Mouse (Mus musculus) frontal cortex, postnatal 36 days (tissue): ENCODE measurements around the gene Klf13.

Source experiments
- DNase-seq, 2 experiments: peaks; one replicate each; pipeline ENCODE4 v3.0.0; 2022; ENCODE audit warnings: low spot score in 2 of 2

Klf13 gene

DNA sequence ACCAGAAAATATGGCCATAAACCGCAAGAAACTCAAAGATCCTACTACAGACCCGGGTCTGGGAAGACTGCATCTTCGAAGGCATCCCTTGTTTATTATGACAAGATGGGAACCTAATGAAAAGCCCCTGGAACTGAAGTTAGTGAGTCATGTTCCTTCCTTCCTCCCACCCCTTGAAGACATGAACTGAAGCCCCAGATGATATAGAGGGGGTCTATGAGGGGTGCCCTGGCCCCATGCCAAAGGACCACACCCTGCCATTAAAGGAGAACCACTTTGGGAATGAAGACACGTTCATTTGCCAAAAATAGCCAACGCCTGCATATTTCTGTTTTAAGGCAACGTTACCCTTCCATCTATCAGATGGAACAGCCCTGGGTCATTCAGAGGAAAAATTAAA lies 50.0 kb downstream of the Klf13 start:
- DNase-seq = no peak

DNA sequence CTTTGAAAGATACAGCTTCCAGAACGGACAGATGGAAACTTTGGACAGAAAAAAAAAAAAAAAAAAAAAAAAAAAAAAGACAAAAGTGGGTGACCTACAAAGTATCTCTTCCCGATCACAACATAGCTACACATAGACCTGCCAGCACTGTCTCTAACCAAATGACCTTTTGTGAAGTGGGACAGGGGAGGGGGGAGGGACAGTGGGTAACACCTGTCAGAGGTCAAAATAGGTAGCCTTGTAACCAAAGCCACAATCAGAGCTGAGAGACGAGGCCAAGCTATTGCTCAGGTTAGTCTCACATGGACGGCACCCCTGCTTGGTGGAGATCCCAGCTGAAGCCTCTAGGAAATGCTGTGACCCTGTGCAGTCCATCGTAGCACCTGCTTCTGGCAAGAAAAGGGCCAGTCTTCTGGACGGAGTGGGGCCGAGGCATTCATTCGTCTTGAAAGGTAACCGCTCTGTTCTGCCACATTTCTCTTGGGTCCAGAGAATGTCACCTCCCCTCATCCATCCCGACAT lies 51.1 kb downstream of the Klf13 start:
- DNase-seq = no peak

DNA sequence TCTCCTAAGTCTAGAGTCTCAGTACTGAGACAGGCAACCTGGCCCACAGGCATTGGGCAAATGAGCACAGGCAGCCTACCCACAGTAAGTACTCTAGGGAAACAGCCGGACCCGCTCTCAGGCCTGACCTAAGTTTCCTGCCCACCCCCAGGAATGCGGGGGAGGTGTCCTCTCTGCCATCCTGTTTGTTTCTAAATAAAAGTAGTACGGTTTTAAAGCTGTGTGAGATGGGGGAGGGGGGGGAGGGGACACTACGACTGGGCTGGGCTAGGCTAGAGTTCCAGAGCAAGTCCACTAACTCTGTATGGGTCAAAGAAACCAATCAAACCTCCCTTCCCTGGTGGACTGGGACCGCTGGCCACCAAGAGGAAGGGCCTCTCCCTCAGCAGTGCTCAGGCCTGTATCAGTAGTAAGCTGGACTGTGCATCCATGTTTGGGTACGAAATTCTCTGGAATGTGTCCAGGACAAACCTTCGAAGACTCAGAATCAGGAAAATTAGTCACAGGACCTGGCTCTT lies 51.6 kb downstream of the Klf13 start:
- DNase-seq = no peak

DNA sequence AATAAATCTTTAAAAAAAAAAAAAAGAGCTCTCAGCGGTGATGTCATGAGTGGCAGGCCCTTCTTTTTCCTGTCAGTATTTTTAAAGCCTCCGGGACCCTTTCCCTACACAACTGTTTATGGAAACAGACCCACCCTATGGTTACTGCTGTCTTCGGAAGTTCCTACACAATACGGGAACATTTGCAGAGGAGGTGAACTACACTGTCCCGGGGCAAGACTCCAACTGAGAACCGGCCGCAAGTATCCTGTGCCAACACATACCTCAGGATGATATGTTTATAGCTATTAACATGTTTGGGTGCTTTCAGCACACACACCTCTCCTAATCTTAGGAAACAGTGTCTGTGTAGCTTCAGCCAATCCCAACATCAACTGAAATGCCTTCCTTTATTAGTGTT lies 53.7 kb downstream of the Klf13 start:
- no peak for DNase-seq

DNA sequence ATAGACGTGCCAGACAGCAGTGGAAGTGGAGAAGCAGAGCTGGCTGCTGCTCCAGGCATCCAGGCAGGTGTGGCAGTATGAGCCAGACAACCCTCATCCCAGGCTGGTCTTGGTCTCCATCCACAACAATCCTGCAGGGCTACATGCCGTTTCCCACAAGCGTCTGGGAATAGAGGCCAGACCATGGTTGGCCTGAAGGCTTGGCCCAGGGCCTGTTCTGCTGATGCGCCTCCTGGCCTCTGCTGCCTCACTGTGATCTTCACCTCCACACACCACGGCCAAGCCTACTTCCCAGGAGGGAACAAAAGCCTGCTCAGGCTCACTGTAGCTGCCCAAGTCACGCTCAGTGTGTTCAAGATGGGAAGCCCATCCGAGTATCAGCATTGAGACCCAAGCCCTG lies 56.0 kb downstream of the Klf13 start:
- no peak for DNase-seq

DNA sequence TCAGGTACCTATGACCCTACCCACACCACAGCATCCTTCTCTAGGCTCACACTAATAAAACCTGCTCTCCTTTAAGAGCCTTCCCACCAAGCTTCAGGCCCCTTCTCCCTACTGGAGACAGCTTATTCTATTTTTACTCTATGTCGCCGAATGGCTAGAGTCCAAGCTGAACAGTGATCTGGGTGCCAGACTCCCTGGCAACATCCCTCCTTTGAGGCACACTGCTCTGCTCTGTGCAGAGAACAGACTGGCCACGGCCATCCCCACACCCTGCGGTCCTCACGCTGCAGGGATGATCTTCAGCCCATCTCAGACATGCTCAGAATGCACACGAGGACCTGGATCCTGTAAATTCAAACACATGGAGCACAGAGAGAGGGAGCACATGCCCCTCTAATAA lies 59.1 kb downstream of the Klf13 start:
- peak in 1 of 2 experiments; percentile 56 for DNase-seq

DNA sequence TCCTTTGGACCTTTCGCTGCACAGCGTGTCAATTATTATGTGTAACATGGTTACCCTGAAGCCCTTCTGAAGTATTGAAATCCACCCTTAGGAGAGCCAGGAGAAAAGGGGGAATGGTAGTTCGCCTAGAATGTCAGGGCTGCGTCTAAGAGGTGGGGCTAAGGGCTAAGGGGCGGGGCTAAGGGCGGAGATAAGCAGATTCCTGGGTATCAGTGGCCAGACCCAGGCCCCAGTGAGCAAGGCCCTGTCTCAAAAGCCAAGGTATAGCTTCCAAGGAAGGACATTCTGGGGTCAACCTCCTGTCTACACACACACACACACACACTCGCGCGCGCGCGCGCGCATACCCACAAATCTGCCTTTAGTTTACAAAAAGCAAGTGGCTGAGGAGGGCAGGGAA lies 61.1 kb downstream of the Klf13 start:
- no peak for DNase-seq

DNA sequence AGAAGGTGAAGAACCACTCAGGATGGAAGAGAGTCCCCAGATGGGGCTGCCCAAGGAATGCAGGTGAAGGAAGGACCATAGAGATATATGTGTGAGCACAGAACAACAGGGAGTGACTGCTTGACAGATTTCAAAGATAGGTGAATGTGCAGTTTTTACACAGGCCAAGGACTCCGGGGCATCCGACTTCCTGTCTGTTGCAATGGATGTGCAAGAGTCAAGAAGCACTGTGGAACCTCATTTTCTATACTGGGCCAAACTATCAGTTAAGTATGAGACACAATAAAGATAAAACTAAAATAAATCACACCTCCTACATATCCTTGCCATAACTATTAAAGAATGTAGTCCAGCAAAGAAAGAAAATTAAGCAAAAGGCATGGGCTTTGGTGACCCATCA lies 62.1 kb downstream of the Klf13 start:
- DNase-seq = no peak

DNA sequence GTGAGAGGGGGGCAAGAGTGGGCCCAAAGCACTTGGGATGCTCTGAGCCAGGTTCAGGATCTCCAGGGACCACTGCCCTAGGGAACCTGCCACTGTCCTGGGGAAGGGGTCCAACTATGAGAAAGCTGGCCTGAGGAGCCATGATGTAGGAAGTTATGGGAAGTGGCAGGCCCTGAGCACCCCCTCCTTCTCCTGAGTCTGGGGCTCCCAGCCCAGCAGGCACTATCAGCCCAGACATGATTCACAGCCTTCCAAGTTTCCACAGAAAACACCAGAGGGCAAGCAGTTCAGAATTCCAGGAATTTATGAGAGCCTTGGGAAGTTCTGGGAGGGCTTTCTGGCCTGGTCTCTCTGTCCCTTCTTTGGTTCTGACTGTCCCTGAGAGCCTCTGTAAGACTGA lies 63.0 kb downstream of the Klf13 start:
- no peak for DNase-seq

DNA sequence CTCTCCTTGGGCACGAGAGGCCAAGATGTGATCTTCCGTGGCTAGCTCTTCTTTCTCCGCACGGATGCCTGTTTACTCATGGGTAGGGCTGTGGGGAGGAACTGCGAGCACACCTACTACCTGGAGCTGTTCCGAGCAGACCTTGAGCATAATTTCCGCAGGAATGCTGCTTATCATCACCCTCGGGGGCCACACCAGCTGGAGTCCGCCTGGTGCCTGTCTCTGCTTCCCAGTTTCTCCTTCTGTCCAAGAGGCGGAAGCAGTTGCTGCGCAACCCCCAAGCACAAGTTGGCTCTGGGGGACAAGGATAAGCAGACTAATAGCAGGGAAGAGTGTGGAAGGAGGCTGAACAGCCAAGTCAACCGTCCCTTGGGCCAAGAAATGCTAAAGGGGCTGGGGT lies 64.8 kb downstream of the Klf13 start:
- no peak for DNase-seq

DNA sequence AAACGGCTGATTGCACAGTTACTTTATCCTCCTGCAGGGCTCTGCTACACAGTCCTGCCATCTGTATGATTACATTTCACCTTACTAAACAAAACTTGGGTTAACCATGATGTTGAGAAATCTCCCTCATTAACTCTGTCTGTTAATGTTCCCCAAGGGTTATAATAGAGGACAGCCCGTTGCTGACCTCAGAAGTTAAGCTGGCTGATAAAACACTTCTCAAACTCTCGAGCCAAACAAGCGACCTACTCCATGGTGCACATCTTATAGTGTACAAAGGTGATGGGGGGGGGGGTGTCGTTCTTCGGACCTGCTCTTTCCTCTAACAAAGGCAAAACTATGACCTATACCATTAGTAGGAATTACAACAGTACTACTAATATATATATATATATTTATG lies 67.0 kb downstream of the Klf13 start:
- no peak for DNase-seq

DNA sequence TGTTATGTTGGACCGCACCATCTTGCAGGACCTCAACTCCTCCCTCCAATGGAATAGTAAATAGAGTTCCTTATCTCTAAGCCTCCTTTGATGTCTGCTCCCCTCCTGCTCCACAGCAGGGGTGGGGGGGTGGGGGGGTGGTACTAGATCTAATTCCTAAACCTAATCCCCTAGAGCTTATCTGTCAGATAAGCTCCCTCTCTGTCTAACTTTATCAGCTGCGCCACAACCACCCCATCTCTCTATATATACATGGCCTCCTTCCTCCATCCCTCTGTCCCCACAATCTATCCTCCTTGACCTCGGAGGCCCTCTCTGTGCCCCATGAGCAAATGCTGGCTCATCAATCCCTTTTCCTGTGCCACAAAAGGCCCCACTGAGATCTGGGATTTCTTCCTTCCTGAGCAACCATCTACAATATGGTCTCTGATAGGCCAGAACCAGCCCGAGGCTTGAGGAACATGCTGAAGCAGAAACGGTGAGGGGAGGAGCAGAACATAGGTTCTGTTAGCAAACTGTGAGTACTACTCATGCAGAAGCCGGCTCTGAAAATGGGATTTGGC lies 70.3 kb downstream of the Klf13 start:
- DNase-seq = no peak

DNA sequence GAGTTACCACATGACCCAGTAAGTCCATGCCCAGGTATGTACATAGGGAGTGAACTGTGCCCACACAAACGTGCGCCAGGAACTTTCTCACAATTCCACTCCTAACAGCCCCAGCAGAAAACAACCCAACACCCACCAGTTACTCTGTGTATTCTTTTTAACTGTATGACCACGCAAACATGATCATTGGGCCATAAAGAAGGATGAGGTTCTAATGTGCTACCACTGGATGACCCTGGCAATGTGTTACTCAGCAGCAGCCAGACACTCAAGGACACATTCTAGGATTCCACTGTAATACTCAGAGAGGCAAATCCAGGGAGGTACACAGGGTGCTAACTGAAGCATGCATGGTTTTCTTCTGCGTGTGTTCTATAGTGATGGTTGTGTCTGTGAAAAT lies 72.8 kb downstream of the Klf13 start:
- DNase-seq = no peak

DNA sequence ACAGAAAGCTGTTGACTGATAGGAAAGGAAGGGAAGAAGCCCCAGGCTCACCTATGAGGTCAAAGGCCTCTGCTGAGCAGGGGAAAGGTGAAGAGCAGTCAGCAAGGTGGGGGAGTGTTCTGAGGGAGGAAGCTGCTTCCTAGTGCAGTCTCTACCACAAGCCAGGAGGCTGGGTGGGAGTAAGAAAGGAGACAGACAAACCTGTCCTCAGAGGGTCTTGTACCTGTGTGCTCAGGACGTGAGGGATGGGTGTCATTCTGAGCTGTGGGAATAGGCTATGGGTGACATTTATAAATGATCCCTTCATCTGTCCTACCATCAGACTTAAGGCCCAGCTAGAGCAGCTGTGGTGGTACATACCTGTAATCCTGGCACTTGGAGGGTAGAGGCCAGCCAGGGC lies 75.7 kb downstream of the Klf13 start:
- DNase-seq = no peak

DNA sequence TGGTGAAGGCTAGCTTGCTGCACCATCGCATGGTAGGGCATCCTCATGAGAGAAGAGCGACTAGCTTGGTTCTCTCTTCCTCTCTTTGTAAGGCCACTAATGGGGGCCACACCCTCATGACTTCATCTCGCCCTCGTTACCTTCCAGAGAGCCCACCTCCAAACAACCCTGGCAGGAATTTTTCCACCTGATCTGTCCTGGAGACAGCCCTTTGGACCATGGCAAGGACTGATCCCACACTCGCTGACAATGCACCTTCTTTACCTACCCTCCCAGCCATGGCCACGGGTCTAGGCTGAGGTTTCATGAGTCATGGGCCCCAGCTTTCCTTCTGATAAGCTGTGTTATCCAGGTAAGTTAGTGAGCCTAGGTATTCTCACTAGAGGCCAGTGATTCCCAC lies 77.6 kb downstream of the Klf13 start:
- no peak for DNase-seq

DNA sequence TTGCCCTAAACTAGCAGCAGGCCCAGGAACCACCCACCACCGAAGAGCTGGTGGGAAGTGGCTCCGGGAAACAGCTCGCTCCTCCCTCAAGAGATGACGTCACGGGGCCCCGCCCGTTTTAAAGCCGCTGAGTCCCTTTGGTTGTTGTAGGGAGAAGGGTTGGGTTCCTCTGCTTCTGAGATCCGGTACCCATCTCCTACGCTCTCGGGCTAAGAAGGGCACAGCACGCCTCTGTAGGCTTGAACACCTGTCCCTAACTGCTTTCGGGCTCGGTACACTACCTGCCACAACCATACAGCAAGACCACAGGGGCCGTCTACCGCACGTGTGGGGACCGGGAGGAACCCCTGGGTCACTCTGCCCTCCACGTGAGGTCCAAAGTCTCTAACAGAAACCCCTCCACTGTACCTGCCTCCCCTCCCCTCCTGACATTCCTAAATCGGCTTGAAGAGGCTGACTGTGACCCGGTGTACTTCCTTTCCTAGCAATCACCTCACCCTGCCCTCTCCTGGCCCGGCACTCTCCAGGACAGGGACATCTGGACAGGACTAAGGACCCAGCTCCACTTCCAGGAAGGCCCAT lies 80.1 kb downstream of the Klf13 start:
- DNase-seq = peak; percentile 86 to 90

DNA sequence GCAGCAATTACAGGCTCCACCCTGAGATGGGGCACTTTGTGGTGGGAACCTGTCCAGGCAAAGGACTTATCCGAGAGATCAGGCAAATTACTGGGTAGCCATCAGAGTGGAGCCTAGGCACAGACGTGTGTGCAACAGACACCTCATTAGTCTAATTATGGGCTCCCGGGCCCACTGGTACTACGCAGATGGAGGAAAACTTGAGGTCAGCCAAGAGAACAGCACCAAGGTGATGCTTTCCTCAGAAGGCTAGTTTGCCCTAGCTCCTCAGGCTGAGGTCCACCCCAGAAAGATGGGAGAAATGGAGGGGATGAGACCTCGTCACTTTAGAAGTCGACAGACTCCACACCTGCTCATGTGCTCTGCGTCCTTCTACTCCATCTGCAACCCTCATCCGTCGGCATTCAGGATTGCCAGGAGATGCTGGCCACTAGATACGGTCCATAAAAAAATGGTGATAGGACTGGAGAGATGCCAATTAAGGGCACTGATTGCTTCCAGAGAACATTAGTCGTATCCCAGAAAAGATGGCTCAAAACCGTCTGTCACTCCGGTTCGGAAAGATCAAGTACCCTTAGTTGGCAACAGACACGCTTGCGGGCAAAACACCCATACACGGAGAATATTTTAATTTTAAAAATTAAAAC lies 80.8 kb downstream of the Klf13 start:
- DNase-seq = no peak

DNA sequence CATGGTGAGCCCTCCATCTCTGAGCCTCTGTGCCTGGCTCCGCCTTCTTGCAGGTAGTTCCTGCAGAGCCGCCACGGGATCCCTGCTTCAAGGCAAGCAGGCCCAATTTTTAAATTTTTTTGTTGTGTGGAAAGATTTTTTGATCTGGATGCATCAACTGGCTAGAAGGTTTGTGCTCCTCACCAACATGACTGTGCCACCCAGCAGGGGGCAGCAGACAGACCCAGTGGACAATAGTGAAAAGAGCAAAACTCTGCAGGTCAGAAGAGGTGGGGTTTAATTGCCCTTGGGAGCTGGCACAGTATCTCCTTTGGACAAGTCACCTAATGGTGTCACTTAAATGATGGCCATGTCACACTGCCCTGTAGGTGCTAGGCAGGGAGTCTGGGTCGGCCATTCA lies 83.4 kb downstream of the Klf13 start:
- DNase-seq = peak; percentile 58 to 66

DNA sequence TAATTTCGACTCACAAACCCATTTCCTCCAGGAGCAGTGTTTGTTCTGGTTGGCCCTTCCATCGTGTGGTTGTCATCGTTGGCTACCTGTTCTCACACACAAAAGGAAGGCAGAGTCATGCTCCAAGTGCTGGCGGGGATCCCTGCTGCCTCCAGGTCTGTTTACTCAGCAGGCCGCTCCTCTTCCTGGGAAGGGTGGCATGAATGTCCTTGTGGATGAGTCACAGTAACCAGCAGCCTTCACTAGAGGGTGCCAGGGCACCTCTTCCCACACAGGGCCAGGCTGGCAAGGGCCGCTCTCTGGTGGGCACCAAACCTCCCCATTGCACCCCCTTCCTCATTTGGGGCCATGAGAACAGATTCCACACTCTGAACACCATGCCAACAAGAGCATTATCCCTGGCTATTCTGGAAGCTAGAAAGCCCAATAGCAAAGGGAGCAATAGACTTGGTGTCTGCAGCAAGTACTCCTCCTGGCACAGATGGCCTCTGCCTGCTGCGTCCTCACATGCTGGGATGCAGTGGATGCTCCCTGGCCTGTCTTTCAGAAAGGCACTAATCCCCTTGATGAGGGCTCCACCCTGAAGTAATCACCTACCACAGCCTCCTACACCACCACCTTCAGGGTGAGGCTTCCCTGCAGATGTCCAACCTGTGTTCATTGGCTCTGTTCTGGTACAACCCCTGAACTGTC lies 86.7 kb downstream of the Klf13 start:
- DNase-seq = peak; percentile 19 to 38
